Mouse (Mus musculus) small intestine, adult 2 months (tissue): ENCODE measurements around the gene Lrrc29.

Source experiments
- CTCF ChIP-seq: fragments of 200-500 bp; IDR thresholded peaks from 2 replicates; pipeline ENCODE4 v1.5.1; 2012; ENCODE audit warnings: low read depth, mild to moderate bottlenecking, control low read depth, inconsistent platforms, low read length, moderate library complexity, mixed read lengths; ENCODE audit not compliant: insufficient replicate concordance, insufficient read length; ENCODE audit errors: extremely low read depth
- POLR2A ChIP-seq: fragments of 200-500 bp; IDR thresholded peaks from 2 replicates; pipeline ENCODE4 v1.6.1; 2012; ENCODE audit warnings: low read depth, mild to moderate bottlenecking, control low read depth, inconsistent platforms, low read length, moderate library complexity

GRCm38 (mm10) chr8:105372473-105372872 is 46.4 kb upstream of the Lrrc29 start:
- TF ChIP-seq CTCF (no peak), POLR2A (no peak)
